In the genomic region with DNA sequence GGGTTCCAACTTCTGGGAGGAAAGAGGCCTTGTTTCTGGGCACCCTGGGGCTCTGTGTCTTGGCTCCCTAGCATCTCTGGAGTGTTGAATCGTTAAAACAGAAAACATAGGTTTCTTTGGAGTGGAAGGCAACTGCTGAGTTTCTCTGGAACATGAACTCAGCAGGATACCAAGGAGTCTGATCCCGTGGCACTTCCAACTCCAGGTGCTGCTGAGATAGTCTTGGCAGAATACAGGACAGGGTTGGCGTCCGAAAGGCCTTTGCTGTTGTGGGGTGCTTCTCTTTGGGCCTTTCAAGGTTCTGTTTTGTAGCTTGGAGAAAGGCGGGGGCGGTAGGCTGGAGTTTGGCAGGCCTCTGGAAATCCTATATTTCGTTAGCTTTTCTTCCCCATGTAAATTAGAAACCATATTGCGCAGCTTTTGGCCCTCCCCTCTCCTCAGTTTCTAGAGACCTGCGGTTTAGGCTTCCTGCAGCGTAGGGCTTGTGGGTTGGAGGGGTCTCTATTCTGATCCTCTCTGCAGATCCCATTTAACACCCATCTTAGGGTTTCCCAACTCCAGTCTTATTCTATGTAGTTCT, we compare ENCODE assay signal across 8 mouse cellular contexts. TPM values are rescaled to one million over a fixed set of nuclear protein-coding genes. Genes with fewer than 3 reads are reported as not detected.
A peak's percentile ranks its signal among the peaks of the same experiment; 100 is the strongest.
DNase-seq lines count a peak whose midpoint lies in the region; ATAC-seq lines count a peak whose summit lies in the region.
"Had no signal": no experiment of that assay in that cellular context is flagged by ENCODE, and none has a peak within 500 bp of the region (broad histone marks: within the 10 kb centered on the region; RNA-seq: fewer than 3 reads in every experiment).

No protein-coding gene starts in this region.

- no peak overlapping the region for H3K27ac ChIP-seq in forebrain, embryonic 11.5 days (ENCODE audit: low read depth, low read length)
- H3K27ac ChIP-seq in hindbrain, embryonic 13.5 days: peak overlapping the region; percentile 97
- H3K27ac ChIP-seq in neural tube, embryonic 14.5 days (ENCODE audit: low read depth, low read length): peak overlapping the region; percentile 81
- no peak overlapping the region for H3K27ac ChIP-seq in heart, embryonic 10.5 days

- peaks cover 96% of the 10 kb centered on the region for H3K27me3 ChIP-seq in forebrain, embryonic 11.5 days (ENCODE audit: control insufficient read depth, insufficient read depth, low read length)
- peaks cover 96% of the 10 kb centered on the region for H3K27me3 ChIP-seq in hindbrain, embryonic 13.5 days
- H3K27me3 ChIP-seq in neural tube, embryonic 14.5 days (ENCODE audit: control insufficient read depth, insufficient read depth, low read length): peaks cover 33% of the 10 kb centered on the region
- H3K27me3 ChIP-seq in heart, embryonic 10.5 days (ENCODE audit: insufficient read depth, poor library complexity, severe bottlenecking): peaks cover 100% of the 10 kb centered on the region

- intact Hi-C loops in left cerebral cortex, postnatal 4 days (cut with DNase I): loop anchor here (5.0 kb wide), 1 partner anchor 60 kb away; no protein-coding TSS in a partner anchor

- no peak for ATAC-seq in forebrain, embryonic 11.5 days (replicated peaks; ENCODE audit: low FRiP score)
- ATAC-seq in hindbrain, embryonic 13.5 days (ENCODE audit: low FRiP score): no peak
- ATAC-seq in neural tube, embryonic 14.5 days (ENCODE audit: low read depth): no peak

- no peaks in the 10 kb centered on the region for H3K36me3 ChIP-seq in forebrain, embryonic 11.5 days (ENCODE audit: control insufficient read depth, insufficient read depth, low read length)
- H3K36me3 ChIP-seq in hindbrain, embryonic 13.5 days: peaks cover 4% of the 10 kb centered on the region; the same call in 1 of the 2 replicates
- no peaks in the 10 kb centered on the region for H3K36me3 ChIP-seq in neural tube, embryonic 14.5 days (ENCODE audit: control insufficient read depth, insufficient read depth, low read length)
- no peaks in the 10 kb centered on the region for H3K36me3 ChIP-seq in heart, embryonic 10.5 days

- H3K4me2 ChIP-seq in forebrain, embryonic 11.5 days (ENCODE audit: low read depth, low read length, severe bottlenecking): peak overlapping the region; percentile 18; the same call in 1 of the 2 replicates
- H3K4me2 ChIP-seq in hindbrain, embryonic 13.5 days: peak overlapping the region; percentile 67
- H3K4me2 ChIP-seq in neural tube, embryonic 14.5 days (ENCODE audit: low read depth, low read length): peak overlapping the region; percentile 54

- 1% methylated on average over 10 of the region's 10 CpGs for WGBS in forebrain, embryonic 11.5 days
- WGBS in hindbrain, embryonic 13.5 days: 5% methylated on average over 10 of the region's 10 CpGs
- 4% methylated on average over 10 of the region's 10 CpGs for WGBS in neural tube, embryonic 14.5 days
- WGBS in heart, embryonic 10.5 days: 7% methylated on average over 10 of the region's 10 CpGs

- no peaks in the 10 kb centered on the region for H3K9me3 ChIP-seq in forebrain, embryonic 11.5 days (ENCODE audit: control insufficient read depth, low read length)
- H3K9me3 ChIP-seq in hindbrain, embryonic 13.5 days: no peaks in the 10 kb centered on the region
- no peaks in the 10 kb centered on the region for H3K9me3 ChIP-seq in neural tube, embryonic 14.5 days (ENCODE audit: control insufficient read depth, low read length)
- no peaks in the 10 kb centered on the region for H3K9me3 ChIP-seq in heart, embryonic 10.5 days

- peaks cover 13% of the 10 kb centered on the region for H3K4me1 ChIP-seq in forebrain, embryonic 11.5 days (replicated peaks; ENCODE audit: control insufficient read depth, insufficient read depth, low read length)
- peaks cover 53% of the 10 kb centered on the region for H3K4me1 ChIP-seq in hindbrain, embryonic 13.5 days (replicated peaks)
- no peaks in the 10 kb centered on the region for H3K4me1 ChIP-seq in neural tube, embryonic 14.5 days (ENCODE audit: control insufficient read depth, insufficient read depth, low read length)
- H3K4me1 ChIP-seq in heart, embryonic 10.5 days: peaks cover 50% of the 10 kb centered on the region

- H3K4me3 ChIP-seq in forebrain, embryonic 11.5 days (ENCODE audit: low read depth, low read length): peak overlapping the region; percentile 30
- peak overlapping the region; percentile 58 for H3K4me3 ChIP-seq in hindbrain, embryonic 13.5 days
- peak overlapping the region; percentile 44 for H3K4me3 ChIP-seq in neural tube, embryonic 14.5 days (ENCODE audit: low read depth, low read length)
- no peak overlapping the region for H3K4me3 ChIP-seq in heart, embryonic 10.5 days

- DNase-seq in left cerebral cortex, postnatal 4 days: peak; percentile 7
- no peak for DNase-seq in left cerebral cortex, adult 11 months (ENCODE audit: low spot score)
- peak; percentile 56 for DNase-seq in forebrain, embryonic 11.5 days (ENCODE audit: low spot score)
- no peak for DNase-seq in spleen, postnatal 14 days (ENCODE audit: low spot score in 2 of 2)
- DNase-seq in heart, embryonic 10.5 days (ENCODE audit: low spot score): no peak

- H3K9ac ChIP-seq in forebrain, embryonic 11.5 days (ENCODE audit: low read length): peak overlapping the region; percentile 32
- peak overlapping the region; percentile 86 for H3K9ac ChIP-seq in hindbrain, embryonic 13.5 days
- peak overlapping the region; percentile 72 for H3K9ac ChIP-seq in neural tube, embryonic 14.5 days (replicated peaks; ENCODE audit: low read depth, low read length)

RNA-seq across cellular contexts. Expression of a gene that starts 2.2 kb away (rescaled TPM):
- 10 to 100 TPM; 41.8 to 59.9 TPM for total RNA-seq in left cerebral cortex, postnatal 4 days (2021)
- polyA plus RNA-seq in forebrain, embryonic 11.5 days (2014; fragmentation: Nextera tagmentation; extraction: Ambion mirVana): 1.9 and 2.5 TPM in 2 replicates
- 6.6 and 8.1 TPM in 2 replicates for polyA plus RNA-seq in hindbrain, embryonic 13.5 days (2015; fragmentation: Nextera tagmentation; extraction: Ambion mirVana)
- polyA plus RNA-seq in neural tube, embryonic 14.5 days (2014; fragmentation: Nextera tagmentation; extraction: Ambion mirVana): 9.2 and 10.7 TPM in 2 replicates
- not detected in 2 replicates for polyA plus RNA-seq in heart, embryonic 10.5 days (2016; fragmentation: Nextera tagmentation; extraction: Ambion mirVana)
- polyA plus RNA-seq: intestine, embryonic 16.5 days had no signal

RNA-seq across cellular contexts. Expression of a gene that starts 11.9 kb away (rescaled TPM):
- 10 to 100 TPM; 14.3 to 15.5 TPM for total RNA-seq in left cerebral cortex, postnatal 4 days (2021)
- polyA plus RNA-seq in forebrain, embryonic 11.5 days (2014; fragmentation: Nextera tagmentation; extraction: Ambion mirVana): 20.6 and 20.7 TPM in 2 replicates
- 12.4 and 12.6 TPM in 2 replicates for polyA plus RNA-seq in hindbrain, embryonic 13.5 days (2015; fragmentation: Nextera tagmentation; extraction: Ambion mirVana)
- polyA plus RNA-seq in neural tube, embryonic 14.5 days (2014; fragmentation: Nextera tagmentation; extraction: Ambion mirVana): 12.9 TPM in 2 replicates
- polyA plus RNA-seq in heart, embryonic 10.5 days (2016; fragmentation: Nextera tagmentation; extraction: Ambion mirVana): 8.5 and 12.7 TPM in 2 replicates

RNA-seq across cellular contexts. Expression of a gene that starts 52.4 kb away (rescaled TPM):
- 10 to 100 TPM; 50.2 to 51.0 TPM for total RNA-seq in left cerebral cortex, postnatal 4 days (2021)
- 2.8 TPM in 2 replicates for polyA plus RNA-seq in forebrain, embryonic 11.5 days (2014; fragmentation: Nextera tagmentation; extraction: Ambion mirVana)
- polyA plus RNA-seq in hindbrain, embryonic 13.5 days (2015; fragmentation: Nextera tagmentation; extraction: Ambion mirVana): 8.0 and 8.5 TPM in 2 replicates
- polyA plus RNA-seq in neural tube, embryonic 14.5 days (2014; fragmentation: Nextera tagmentation; extraction: Ambion mirVana): 18.2 and 28.1 TPM in 2 replicates
- polyA plus RNA-seq in heart, embryonic 10.5 days (2016; fragmentation: Nextera tagmentation; extraction: Ambion mirVana): 4.1 and 4.7 TPM in 2 replicates

Comparison
In these comparisons a context has a peak if more than half of its experiments do, and no peak if none do; other contexts are left out.
1. DNase-seq: peak in left cerebral cortex, postnatal 4 days (single experiment) and forebrain, embryonic 11.5 days (single experiment); none in left cerebral cortex, adult 11 months (single experiment), spleen, postnatal 14 days (0 of 2) and heart, embryonic 10.5 days (single experiment).
2. H3K27ac ChIP-seq: peak in hindbrain, embryonic 13.5 days (single experiment) and neural tube, embryonic 14.5 days (single experiment); none in forebrain, embryonic 11.5 days (single experiment) and heart, embryonic 10.5 days (single experiment).
3. H3K9ac ChIP-seq: peak in every context shown above with its lines; median percentile 86 in hindbrain, embryonic 13.5 days; 72 in neural tube, embryonic 14.5 days; 32 in forebrain, embryonic 11.5 days.
4. Peak in every context shown above with its lines, with median percentiles within 50 percentile points of each other: H3K4me2 ChIP-seq.